Mouse (Mus musculus) left cerebral cortex, adult 18-20 months (tissue): ENCODE data around the gene Gucd1. TPM values are rescaled to one million over a fixed set of nuclear protein-coding genes. Genes with fewer than 3 reads are reported as not detected.
A peak's percentile ranks its signal among the peaks of the same experiment; 100 is the strongest.
"Not testable (repeated sequence)": the region's sequence is repeated elsewhere in the genome, so short reads cannot be mapped to it uniquely, and the experiment has no call there.

Experiments used
- DNase-seq, 2 experiments: peaks; one replicate each; pipeline ENCODE4 v3.0.0; 2021 to 2022; ENCODE audit warnings: low spot score in 2 of 2, mixed read lengths in 1 of 2
- long read RNA-seq, 2 experiments: library from polyadenylated mRNA; stranded (forward); transcript quantifications; one replicate each; pipeline ENCODE4 v2.0.0; 2021
- total RNA-seq, 2 experiments: library from RNA; stranded (reverse); gene quantifications; 2 replicates each; pipeline ENCODE4 v1.2.3; 2021

Gucd1 gene
- total RNA-seq, result 10 to 100 TPM; 15.3 to 15.9 TPM
- long read RNA-seq, experiment 1, transcript Gucd1-201 (6 exons, 3,500 nt), result major isoform, 10 of 23 reads
- long read RNA-seq, experiment 1, partial matches to known transcripts, result 2 of 23 reads
- long read RNA-seq, experiment 1, other reads (novel, unspliced or antisense), result 11 of 23 reads
- long read RNA-seq, experiment 2, transcript Gucd1-201 (6 exons, 3,500 nt), result major isoform, 10 of 18 reads
- long read RNA-seq, experiment 2, partial matches to known transcripts, result 0 of 18 reads
- long read RNA-seq, experiment 2, other reads (novel, unspliced or antisense), result 8 of 18 reads

DNA sequence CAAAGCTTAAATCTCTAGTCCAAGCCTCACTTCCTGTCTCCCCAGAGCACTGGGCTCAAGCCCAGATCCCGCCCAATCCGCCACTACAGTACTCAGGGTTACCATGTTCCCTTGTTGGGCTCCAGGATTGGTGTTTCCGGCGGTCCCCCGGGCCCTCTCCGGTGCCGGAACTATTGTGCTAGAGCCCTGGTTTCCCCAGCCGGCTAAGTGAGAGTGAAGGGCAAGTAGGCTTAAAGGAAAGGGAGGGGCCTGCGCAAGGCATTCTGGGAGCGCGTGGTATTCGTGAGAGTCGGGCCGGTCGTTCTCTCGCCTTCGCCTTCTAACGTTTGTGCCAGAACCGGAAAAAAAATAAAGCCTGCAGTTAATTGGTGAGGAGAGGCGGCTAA lies at the start of gene Gucd1:
TSS of gene Gucd1 (minus strand) at position 215 of the 386 bp plus-strand sequence.
- peak; percentile 96 to 97 for DNase-seq

DNA sequence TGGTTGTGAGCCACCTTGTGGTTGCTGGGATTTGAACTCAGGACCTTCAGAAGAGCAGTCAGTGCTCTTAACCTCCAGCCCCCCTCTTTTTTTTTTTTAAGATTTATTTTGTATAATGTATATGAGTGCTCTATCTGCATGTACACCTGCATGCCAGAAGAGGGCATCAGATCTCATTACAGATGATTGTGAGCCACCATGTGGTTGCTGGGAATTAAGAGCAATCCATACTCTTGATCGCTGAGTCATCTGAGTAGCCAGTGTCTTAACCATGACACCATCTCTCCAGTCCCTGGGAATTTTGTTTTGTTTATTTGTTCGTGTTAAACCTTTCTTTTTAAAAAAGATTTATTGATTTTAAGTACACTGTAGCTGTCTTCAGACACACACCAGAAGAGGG lies 49.0 kb upstream of the Gucd1 start:
- not testable (repeated sequence) for DNase-seq

GRCm38 (mm10) chr10:75566321-75566720 lies 48.5 kb upstream of the Gucd1 start:
- no peak for DNase-seq

GRCm38 (mm10) chr10:75565906-75566305 lies 48.1 kb upstream of the Gucd1 start:
- DNase-seq, result no peak

GRCm38 (mm10) chr10:75565436-75565835 lies 47.7 kb upstream of the Gucd1 start:
- no peak for DNase-seq

DNA sequence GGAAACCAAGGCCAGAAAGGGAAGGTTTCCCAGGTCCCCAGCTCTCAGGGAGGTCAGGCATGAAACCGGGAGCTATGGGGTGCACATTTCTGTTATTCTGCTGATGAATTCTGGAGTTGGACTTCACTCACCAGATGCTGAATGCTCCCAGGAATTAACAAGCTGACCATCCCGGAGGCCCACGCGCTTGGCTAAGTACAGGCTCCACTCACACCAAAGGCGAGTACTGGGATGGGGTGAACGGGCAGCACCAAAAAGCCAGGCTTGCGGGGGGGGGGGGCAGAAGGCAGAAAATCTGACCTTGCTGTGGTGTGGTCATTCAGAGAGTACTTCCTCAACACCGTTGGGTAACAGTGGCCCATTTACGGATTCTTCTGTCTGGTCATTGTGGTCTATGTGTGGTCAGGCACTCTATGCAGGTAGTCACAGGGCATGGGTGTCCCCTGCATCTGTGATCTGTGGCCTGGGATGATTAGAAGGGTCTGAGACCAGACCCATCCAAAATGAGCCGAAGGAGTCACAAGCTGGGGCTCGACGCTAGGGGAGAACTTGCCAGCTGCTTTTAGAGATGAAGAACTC lies 47.0 kb upstream of the Gucd1 start:
- no peak for DNase-seq

DNA sequence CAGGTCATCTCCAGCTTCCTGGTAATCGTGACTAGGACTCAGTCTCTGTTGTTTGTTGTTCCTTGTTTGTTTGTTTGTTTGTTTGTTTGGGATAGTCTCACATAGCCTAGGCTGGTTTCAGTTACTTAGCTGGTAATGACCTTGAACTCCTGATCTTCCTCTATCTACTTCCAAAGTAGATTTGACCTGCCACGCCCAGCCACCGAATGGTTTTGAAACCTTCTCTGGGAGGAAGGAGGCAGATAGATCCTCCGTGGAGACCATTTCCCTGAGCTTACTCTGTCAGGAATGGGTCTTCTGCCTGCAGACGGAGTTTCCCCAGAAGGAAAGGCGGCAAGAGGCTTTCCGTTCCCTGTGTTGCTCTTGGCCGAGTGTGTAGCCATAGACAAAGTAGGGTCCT lies 44.8 kb upstream of the Gucd1 start:
- DNase-seq, result no peak

DNA sequence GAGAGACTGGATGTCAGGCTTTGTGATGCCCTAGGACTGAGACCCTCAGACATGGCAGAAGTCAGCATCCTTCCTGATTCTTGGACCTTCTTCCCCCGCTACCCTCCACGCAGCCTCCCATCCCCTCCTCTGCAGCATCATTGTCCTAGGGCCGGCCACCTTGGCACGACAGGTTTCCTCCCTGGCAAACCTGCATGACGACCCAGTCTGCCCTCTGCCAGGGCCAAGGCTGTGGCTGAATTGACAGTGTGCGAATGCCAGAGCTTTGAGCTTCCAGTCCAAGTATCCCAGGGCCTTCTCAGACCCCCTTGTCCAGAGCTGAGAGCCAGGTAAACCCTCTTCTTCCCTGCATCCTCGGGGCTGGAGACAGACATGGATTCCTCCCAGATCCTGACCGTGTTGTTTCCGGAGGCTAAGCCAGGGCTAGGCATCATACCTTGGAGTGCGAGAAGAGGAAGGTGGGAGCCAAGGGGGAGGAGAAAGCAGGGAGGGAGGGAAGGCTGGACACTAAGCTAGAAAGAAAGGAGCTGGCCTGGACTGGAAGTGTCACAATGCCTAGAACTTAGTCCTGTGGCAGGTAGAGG lies 43.4 kb upstream of the Gucd1 start, which contains the start of gene Ggt1:
TSS of gene Ggt1 (plus strand) at position 534 of the 584 bp plus-strand sequence.
- no peak for DNase-seq

- no peak for DNase-seq
Observed at GRCm38 (mm10) chr10:75560549-75560899, 42.8 kb upstream of the Gucd1 start.

- peak; percentile 34 to 47 for DNase-seq
Observed at GRCm38 (mm10) chr10:75559676-75560548, 42.1 kb upstream of the Gucd1 start, which contains the start of gene Lrrc75b. Gene Lrrc75b, minus strand, starts transcription at chr10:75560330.

DNA sequence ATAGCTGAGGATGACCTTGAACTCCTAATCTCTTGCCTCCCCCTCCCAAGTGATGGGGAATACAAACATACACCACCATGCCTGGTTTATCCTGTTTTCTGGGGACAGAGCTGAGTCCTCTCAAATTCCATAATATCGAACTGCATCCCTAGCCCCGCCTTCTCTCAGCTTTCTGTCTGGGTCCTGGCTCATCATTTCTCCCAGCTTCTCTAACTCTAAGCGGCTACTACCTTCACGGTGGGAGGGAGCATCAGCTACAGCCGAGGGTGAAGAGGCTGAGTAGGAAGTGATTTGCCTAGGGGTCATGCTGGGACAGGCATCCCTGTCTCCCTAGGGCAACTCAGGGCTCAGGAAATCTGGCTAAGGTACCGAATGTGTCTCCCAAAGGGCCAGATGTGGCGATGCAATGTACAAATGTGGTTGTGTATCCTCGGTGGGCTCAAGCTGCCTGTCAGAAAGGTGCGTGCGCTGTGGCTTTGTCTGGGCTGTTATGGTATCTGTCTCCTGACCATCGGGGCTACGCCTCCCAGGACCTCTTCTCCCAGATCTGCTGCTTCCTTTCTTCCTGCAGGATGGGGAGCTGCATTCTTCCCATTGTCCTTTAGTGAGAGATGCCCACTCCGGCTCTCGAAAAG lies 41.4 kb upstream of the Gucd1 start:
- no peak for DNase-seq

DNA sequence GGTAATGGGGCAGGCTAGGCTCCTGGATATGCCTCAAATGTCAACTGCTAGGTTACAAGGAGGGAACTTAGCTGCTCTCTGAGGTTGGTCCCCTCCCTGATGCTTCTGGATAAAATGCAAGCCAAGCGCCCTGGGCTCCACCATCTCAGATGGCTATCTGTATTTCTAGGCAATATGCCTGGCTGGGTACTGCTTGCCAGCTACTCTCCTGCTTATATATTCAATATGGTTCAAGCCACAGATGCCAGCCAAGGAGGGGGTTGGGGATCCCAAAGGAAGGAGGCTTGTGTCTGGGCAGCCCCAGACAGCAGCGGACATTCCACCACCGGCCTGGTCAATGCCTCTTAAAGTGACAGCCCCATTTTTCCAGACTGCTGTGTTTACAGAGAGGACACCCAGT lies 40.7 kb upstream of the Gucd1 start:
- peak; percentile 34 to 36 for DNase-seq

DNA sequence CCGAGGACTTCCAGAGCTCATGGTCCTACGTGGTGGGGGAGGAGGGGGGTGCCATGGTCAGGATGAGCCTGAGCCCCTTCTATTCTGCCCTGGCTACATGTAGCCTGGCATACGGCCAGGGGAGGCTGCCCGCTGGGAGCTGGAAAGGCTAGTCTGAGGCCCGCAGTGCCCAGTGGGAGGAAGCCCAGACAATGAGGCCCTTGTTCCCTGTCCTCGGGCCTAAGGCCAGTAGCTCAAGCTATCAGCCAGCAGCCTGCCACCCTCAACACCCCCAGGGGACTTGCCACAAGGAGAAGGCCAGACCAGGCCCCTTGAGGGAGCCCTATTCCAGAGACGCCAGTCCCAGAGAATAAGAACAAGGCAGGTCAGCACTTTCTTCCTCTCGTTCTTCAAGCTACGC lies 38.3 kb upstream of the Gucd1 start:
- peak; percentile 53 to 66 for DNase-seq

GRCm38 (mm10) chr10:75555557-75555956 lies 37.8 kb upstream of the Gucd1 start:
- no peak for DNase-seq

DNA sequence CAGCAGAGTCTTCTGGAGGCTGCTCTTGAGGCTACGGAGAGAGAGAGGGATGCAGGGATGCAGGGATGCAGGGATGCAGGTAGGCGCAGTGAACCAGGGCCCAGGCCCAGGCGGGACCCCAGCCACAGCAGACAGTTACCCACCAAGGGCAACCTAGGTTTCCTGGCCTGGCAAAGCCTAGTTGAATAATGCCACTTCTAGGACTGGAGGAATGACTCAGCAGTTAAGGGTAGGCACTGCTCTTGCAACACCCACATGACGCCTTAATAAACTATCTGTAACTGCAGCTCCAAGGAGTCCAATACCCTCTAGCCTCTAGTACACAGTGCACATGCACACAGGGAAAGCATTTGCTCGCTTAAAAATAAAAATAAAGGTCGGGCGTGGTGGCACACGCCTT lies 36.3 kb upstream of the Gucd1 start:
- DNase-seq, result no peak

DNA sequence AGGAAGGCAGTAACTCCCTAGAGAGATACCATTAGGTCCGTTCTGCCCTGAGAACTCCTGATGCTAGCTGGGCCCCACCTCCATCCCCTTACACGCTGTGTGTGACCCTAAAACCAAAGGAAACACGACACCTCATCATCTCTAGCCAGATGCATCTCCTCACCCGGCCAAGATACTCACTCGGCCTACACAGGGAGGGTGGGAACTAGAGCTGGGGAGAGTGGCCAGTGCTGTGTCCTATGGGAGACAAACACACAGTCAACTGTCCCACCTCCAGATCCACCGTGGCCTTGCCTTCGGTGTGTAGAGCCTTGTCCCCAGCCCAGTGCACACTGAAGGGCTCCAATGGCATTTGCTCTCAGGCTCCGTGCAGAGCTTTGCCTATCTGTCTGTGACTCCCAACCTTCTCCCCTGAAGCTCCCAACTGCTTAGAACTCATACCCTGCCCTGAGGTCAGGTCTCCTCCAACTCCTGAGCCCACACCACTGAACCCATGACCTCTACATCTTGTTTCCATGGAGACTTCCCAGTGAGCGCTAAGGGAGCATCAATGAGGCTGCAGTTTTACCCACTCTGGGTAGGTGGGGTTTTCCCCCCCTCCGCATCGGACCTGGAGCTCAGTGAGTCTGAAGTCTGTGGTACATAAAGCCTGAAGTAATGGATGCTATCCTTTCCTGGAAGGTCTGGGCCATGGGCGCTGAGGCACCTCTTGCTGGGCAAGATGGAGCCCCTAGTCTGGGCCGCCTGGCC lies 35.1 kb upstream of the Gucd1 start:
- DNase-seq, result no peak

GRCm38 (mm10) chr10:75552106-75552505 lies 34.3 kb upstream of the Gucd1 start:
- no peak for DNase-seq

GRCm38 (mm10) chr10:75551175-75551574 lies 33.4 kb upstream of the Gucd1 start:
- no peak for DNase-seq

GRCm38 (mm10) chr10:75549886-75550285 lies 32.1 kb upstream of the Gucd1 start:
- no peak for DNase-seq

DNA sequence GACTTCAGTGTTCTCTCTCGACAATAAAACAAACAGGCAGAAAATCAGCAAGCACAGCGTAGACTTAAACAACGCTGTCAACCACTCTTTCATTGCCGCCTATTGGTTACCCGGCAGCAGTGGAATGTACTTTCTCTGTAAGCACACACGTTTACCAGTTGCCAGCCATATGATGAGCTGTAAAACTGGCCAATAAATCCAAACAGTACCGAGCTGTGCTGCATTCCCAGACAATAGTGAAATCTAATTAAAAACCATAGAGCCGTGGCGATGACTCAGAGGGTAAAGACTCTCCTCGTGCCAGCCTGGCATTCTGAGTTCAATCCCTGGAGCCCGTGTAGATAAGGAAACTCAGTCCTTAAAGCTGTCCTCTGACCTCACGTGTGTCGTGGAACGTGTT lies 30.7 kb upstream of the Gucd1 start:
- no peak for DNase-seq
